Mouse (Mus musculus) Muller cell, postnatal 12 days (primary cell): ENCODE measurements at regions not wholly inside any gene's neighbourhood (a gene's known extent, or its start where the extent isn't known, plus 50 kb on each side); places are given as distances from the start of the nearest gene placed in this dataset.

Experiments
- DNase-seq: peaks from one replicate; pipeline ENCODE4 v3.0.0-alpha.2; 2015; ENCODE audit errors: inconsistent ontology term

DNA sequence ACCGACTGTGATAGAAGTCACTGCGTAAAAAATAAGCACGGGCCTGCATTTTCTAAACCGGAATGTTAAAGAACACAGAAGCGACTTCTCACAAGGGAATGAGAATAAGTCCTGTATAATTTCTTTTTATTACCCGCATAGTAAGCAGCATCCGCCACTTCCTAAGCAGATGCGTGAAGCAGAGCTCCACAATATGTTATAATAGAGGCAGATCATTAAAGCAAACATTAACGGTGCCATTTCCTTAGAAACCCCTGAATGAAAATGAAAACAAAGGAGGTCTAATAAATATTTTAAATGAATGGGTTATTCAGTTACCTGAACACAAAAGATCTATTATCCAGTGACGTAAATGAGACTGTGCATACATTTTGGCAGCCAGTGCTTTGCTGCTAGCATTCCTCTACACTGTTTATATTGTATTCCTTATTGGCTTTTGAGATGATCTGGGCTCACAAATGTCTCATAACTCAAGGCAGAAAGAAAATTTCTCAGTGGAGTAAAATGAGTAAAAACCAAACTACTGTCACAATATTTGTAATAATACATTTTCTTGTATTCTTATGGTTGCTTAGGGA lies 566.6 kb upstream of the Epha6 start:
- no peak for DNase-seq

GRCm38 (mm10) chr16:61138106-61138505 lies 532.8 kb upstream of the Epha6 start:
- peak; percentile 86 for DNase-seq
